Mouse (Mus musculus) brain, embryonic 14.5 days (tissue): ENCODE data around the gene Stra6.

Source experiments
- CTCF ChIP-seq: fragments of 200-500 bp; IDR thresholded peaks from 2 replicates; pipeline ENCODE4 v1.5.1; 2012; ENCODE audit warnings: inconsistent platforms, mild to moderate bottlenecking, moderate library complexity, borderline replicate concordance; ENCODE audit not compliant: insufficient read depth, insufficient read length; ENCODE audit errors: extremely low read depth
- POLR2A ChIP-seq: fragments of 200-500 bp; IDR thresholded peaks from 2 replicates; pipeline ENCODE4 v1.6.1; 2012; ENCODE audit warnings: mild to moderate bottlenecking, inconsistent platforms, borderline replicate concordance; ENCODE audit not compliant: poor library complexity, insufficient read depth, insufficient read length, severe bottlenecking; ENCODE audit errors: extremely low read depth

GRCm38 (mm10) chr9:58112321-58112751 is 48.7 kb downstream of the Stra6 start:
- TF ChIP-seq POLR2A (no peak), CTCF (no peak)
